Comparison of ENCODE assay signal across 8 mouse cellular contexts in genomic region chr12:54794392-54794791, GRCm38 (mm10). TPM values are rescaled to one million over a fixed set of nuclear protein-coding genes. Genes with fewer than 3 reads are reported as not detected.
A peak's percentile ranks its signal among the peaks of the same experiment; 100 is the strongest.
DNase-seq lines count a peak whose midpoint lies in the region; ATAC-seq and TF ChIP-seq lines count a peak whose summit lies in the region.

No protein-coding gene starts in this region.

- 43% methylated on average over 3 of the region's 3 CpGs for WGBS in heart, embryonic 11.5 days (ENCODE audit: insufficient replicate concordance)
- 35% methylated on average over 3 of the region's 3 CpGs for WGBS in hindbrain, embryonic 14.5 days
- WGBS in midbrain, embryonic 10.5 days, result 50% methylated on average over 3 of the region's 3 CpGs

- no peaks in the 10 kb centered on the region for H3K27me3 ChIP-seq in heart, embryonic 11.5 days (ENCODE audit: control insufficient read depth, insufficient read depth, low read length)
- H3K27me3 ChIP-seq in hindbrain, embryonic 14.5 days (ENCODE audit: control insufficient read depth, insufficient read depth, low read length), result no peaks in the 10 kb centered on the region
- H3K27me3 ChIP-seq in midbrain, embryonic 10.5 days (ENCODE audit: low read depth, poor library complexity, severe bottlenecking), result no peaks in the 10 kb centered on the region

- no peak overlapping the region for H3K27ac ChIP-seq in heart, embryonic 11.5 days (ENCODE audit: low read depth, low read length)
- no peak overlapping the region for H3K27ac ChIP-seq in ES-E14 (ENCODE audit: insufficient read depth, low read depth, low read length, poor library complexity, severe bottlenecking)
- no peak overlapping the region for H3K27ac ChIP-seq in hindbrain, embryonic 14.5 days
- H3K27ac ChIP-seq in midbrain, embryonic 10.5 days (replicated peaks), result no peak overlapping the region

- H3K4me1 ChIP-seq in heart, embryonic 11.5 days (ENCODE audit: control insufficient read depth, insufficient read depth, low read length), result peaks cover 26% of the 10 kb centered on the region
- peaks cover 0 to 3% of the 10 kb centered on the region in 2 experiments; a peak in 2 of 4 replicates for H3K4me1 ChIP-seq in ES-E14 (ENCODE audit: control insufficient read depth in 2 of 2, insufficient read depth in 2 of 2, low read length in 2 of 2, poor library complexity in 1 of 2)
- peaks cover 19% of the 10 kb centered on the region for H3K4me1 ChIP-seq in hindbrain, embryonic 14.5 days (replicated peaks; ENCODE audit: control insufficient read depth, insufficient read depth, low read length)
- peaks cover 44% of the 10 kb centered on the region for H3K4me1 ChIP-seq in midbrain, embryonic 10.5 days

- ATAC-seq in heart, embryonic 11.5 days (replicated peaks; ENCODE audit: insufficient number of reproducible peaks, low FRiP score, low TSS enrichment), result no peak
- ATAC-seq in hindbrain, embryonic 14.5 days (ENCODE audit: low FRiP score), result no peak

- H3K9me3 ChIP-seq in heart, embryonic 11.5 days (replicated peaks; ENCODE audit: control insufficient read depth, low read length), result no peaks in the 10 kb centered on the region
- no peaks in the 10 kb centered on the region for H3K9me3 ChIP-seq in ES-E14 (ENCODE audit: control insufficient read depth, insufficient read depth, low read depth, low read length)
- H3K9me3 ChIP-seq in hindbrain, embryonic 14.5 days (ENCODE audit: control insufficient read depth, low read length), result no peaks in the 10 kb centered on the region
- H3K9me3 ChIP-seq in midbrain, embryonic 10.5 days (replicated peaks), result no peaks in the 10 kb centered on the region

- DNase-seq in heart, postnatal 4 days, result no peak
- no peak for DNase-seq in ES-E14 (ENCODE audit: low read depth, low spot score)
- DNase-seq in hindbrain, embryonic 14.5 days (ENCODE audit: low spot score), result no peak
- DNase-seq in midbrain, embryonic 10.5 days (ENCODE audit: low spot score), result no peak
- no peak for DNase-seq in embryo, embryonic 10 days (ENCODE audit: low spot score)
- DNase-seq in urinary bladder, postnatal 4 days (ENCODE audit: low spot score in 2 of 2), result no peak
- DNase-seq in spleen, adult 18-20 months, result no peak

- H3K9ac ChIP-seq in heart, embryonic 11.5 days (ENCODE audit: low read depth, low read length), result peak overlapping the region; percentile 39; the same call in 1 of the 2 replicates
- peak overlapping the region; percentile 1; the same call in 1 of the 2 replicates for H3K9ac ChIP-seq in ES-E14 (ENCODE audit: insufficient read depth, low read depth, low read length, poor library complexity, severe bottlenecking)
- H3K9ac ChIP-seq in hindbrain, embryonic 14.5 days, result peak overlapping the region; percentile 86

- peak overlapping the region; percentile 85 for H3K4me3 ChIP-seq in heart, embryonic 11.5 days (ENCODE audit: low read depth, low read length)
- peak overlapping the region in 1 of 2 experiments; percentile 92; a peak in 2 of 4 replicates for H3K4me3 ChIP-seq in ES-E14 (ENCODE audit: insufficient read depth in 1 of 2, low read depth in 1 of 2, low read length in 2 of 2, poor library complexity in 1 of 2, severe bottlenecking in 1 of 2)
- peak overlapping the region; percentile 61 for H3K4me3 ChIP-seq in hindbrain, embryonic 14.5 days (replicated peaks; ENCODE audit: low read length)
- peak overlapping the region; percentile 90 for H3K4me3 ChIP-seq in midbrain, embryonic 10.5 days

- H3K4me2 ChIP-seq in heart, embryonic 11.5 days, result peak overlapping the region; percentile 66
- H3K4me2 ChIP-seq in hindbrain, embryonic 14.5 days (replicated peaks), result peak overlapping the region; percentile 53

- H3K36me3 ChIP-seq in heart, embryonic 11.5 days (ENCODE audit: control insufficient read depth, insufficient read depth, low read length), result no peaks in the 10 kb centered on the region; the same call in 1 of the 2 replicates
- H3K36me3 ChIP-seq in ES-E14 (ENCODE audit: control insufficient read depth, insufficient read depth, low read length, poor library complexity, severe bottlenecking), result peaks cover 5% of the 10 kb centered on the region; the same call in 1 of the 2 replicates
- H3K36me3 ChIP-seq in hindbrain, embryonic 14.5 days (replicated peaks; ENCODE audit: control insufficient read depth, insufficient read depth), result peaks cover 13% of the 10 kb centered on the region; the same call in 1 of the 2 replicates
- peaks cover 29% of the 10 kb centered on the region for H3K36me3 ChIP-seq in midbrain, embryonic 10.5 days

- in situ Hi-C loops in ES-E14 (cut with MboI; ENCODE audit: low sequenced_read_pairs in 2 of 2, unreplicated experiment in 2 of 2), result loop anchor here in 1 of 2 experiments (10.0 kb wide), 1 partner anchor 50 kb away; no protein-coding TSS in a partner anchor

TF ChIP-seq in ES-E14, 5 proteins besides CTCF, POLR2A, EP300 and RAD21:
- TF ChIP-seq ZC3H11A (IDR thresholded peaks at IDR 0.05; ENCODE audit: borderline replicate concordance, low read depth, low read length) (no peak), ZNF384 (IDR thresholded peaks at IDR 0.05; ENCODE audit: low read depth, low read length) (no peak), CHD2 (IDR thresholded peaks at IDR 0.05; ENCODE audit: low read depth, low read length) (no peak), HCFC1 (IDR thresholded peaks at IDR 0.05; ENCODE audit: borderline replicate concordance, insufficient read depth, low read length) (no peak), MAFK (IDR thresholded peaks at IDR 0.05; ENCODE audit: insufficient read depth, low read depth, low read length) (no peak)

RNA-seq across cellular contexts. Expression of gene Snx6, which starts 1.1 kb away (rescaled TPM):
- 135 and 142 TPM in 2 replicates for polyA plus RNA-seq in heart, embryonic 11.5 days (2014; fragmentation: Nextera tagmentation; extraction: Ambion mirVana)
- 10 to 100 TPM; 56.4 TPM for total RNA-seq in heart, postnatal 4 days (2021)
- 36.0 and 53.2 TPM in 2 replicates for total RNA-seq in ES-E14 (2012; rRNA removed)
- polyA plus RNA-seq in hindbrain, embryonic 14.5 days (2014; fragmentation: Nextera tagmentation; extraction: Ambion mirVana), result 161 TPM in 2 replicates
- polyA plus RNA-seq in midbrain, embryonic 10.5 days (2016; fragmentation: Nextera tagmentation; extraction: Ambion mirVana), result 196 and 202 TPM in 2 replicates

Comparison
In these comparisons a context has a peak if more than half of its experiments do, and no peak if none do; other contexts are left out.
1. H3K9ac ChIP-seq: peak in every context shown above with its lines; median percentile 86 in hindbrain, embryonic 14.5 days; 39 in heart, embryonic 11.5 days; 1 in ES-E14.